Mouse (Mus musculus) cerebellum, postnatal 14 days (tissue): Measurements from ENCODE around the gene Inpp4a.
A peak's percentile ranks its signal among the peaks of the same experiment; 100 is the strongest.

Experiments used
- DNase-seq, 2 experiments: peaks; one replicate each; pipeline ENCODE4 v3.0.0; 2021; ENCODE audit warnings: mixed read lengths in 2 of 2

Inpp4a gene

GRCm38 (mm10) chr1:37419420-37419819, 119.8 kb downstream of the Inpp4a start:
- peak; percentile 59 to 87 for DNase-seq

GRCm38 (mm10) chr1:37427144-37427875, 127.6 kb downstream of the Inpp4a start:
- no peak for DNase-seq

- DNase-seq, result peak; percentile 20 to 21
Measured at GRCm38 (mm10) chr1:37428911-37429310, 129.2 kb downstream of the Inpp4a start.

DNA sequence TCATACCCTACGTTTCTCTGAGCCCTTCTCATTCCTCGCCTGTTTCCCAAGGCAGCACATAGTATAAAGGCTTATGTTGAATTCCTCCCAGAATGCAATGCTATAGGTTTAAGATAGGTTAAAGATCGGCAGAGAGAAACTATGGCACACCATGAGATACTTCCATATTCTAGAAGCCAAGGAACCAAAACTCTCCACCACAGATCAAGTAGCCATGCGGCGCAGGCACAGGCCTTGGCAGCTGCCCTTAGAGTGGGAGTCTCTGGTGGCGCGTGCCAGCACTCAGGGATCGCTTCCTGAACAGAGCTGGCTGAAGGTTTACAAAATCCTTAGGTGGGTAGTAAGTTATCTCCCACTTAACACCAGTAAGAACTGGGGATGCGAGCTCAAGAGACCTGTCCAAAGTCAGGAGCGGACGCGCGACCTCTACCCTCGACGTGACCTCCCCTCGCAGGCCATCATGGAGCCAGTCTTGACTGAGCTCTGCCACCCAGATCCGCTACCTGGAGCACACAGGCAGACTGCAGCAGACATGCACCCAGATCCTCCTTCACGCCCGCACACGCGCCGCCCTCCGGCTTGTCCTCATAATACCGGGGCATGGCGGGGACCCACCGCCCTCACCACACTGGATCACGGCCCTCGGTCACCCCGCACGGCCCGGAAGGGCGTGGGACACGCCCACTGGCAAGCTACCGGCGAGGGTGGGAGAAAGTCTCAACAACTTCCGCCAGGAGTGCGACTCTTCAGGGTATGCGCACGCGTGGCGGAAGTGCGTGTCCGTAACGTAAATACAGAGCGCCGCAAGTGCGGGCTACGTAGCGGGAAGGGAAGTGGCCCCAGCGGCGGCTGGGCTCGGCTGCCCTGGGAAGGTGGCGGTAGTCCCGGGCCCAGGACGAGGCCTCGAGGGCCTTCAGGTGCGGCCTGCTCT, 130.0 kb downstream of the Inpp4a start, which contains the start of the genes Coa5 and Unc50:
Coa5 (minus strand) TSS at position 738 of the 931 bp plus-strand sequence.
Unc50 (plus strand) TSS at position 774 of the 931 bp plus-strand sequence.
- DNase-seq, result peak; percentile 94 to 96

GRCm38 (mm10) chr1:37430297-37430840, 130.7 kb downstream of the Inpp4a start:
- no peak for DNase-seq

- DNase-seq, result no peak
Measured at GRCm38 (mm10) chr1:37436419-37436818, 136.8 kb downstream of the Inpp4a start.

- no peak for DNase-seq
Measured at GRCm38 (mm10) chr1:37442848-37443835, 143.5 kb downstream of the Inpp4a start.

DNA sequence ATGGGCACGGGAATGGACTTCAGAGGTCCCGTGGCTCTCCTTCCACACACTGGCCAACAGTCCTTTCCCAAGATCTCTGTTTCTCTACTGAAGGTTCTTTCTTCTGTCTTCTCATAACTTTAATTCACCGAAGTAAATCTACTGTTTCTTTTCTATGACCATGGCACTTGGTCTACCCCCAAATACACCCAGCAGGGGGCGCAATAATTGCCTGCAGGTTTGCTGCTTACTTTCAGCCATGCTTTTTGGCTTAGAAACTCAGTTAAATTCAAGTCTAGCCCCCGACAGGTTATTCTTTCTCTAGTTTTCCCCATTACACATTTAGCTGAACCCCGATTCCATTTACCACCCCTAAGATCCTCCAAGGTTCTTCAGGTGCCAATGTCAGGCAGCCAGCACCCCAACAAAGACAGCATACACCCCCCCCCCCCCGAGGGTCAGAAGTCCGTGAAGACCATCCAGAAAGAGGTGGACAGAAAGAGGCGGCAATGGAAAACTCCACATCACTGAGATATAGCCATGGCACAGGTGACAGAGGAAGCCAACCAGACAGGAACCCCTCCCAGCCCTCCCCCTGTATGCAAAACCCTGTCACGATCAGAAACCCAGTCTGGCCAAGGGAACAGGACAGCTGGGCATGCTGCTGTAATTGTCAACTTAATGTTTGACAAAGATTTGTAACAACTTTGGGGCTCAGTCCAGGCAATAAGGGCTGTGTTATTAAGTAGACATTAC, 148.9 kb downstream of the Inpp4a start:
- peak; percentile 71 to 81 for DNase-seq

- DNase-seq, result no peak
Measured at GRCm38 (mm10) chr1:37451270-37451669, 151.6 kb downstream of the Inpp4a start.

DNA sequence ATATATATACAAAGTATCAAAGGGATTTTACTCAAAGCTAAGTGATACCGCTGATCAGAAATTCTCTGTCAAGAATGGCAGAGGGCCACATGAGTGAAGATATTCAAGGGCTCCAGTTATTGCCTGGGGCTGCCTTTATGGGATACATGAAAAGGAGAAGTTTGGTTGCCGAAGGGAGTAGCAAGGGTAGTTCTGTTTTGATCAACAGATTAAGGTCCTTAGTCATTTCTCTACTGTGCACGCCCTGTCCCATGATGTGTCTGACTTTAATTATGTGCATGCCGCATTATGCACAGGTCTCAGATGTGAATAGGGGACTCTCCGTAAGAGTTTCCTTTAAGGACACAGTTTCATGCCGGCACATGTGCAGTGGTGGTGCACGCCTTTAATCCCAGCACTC, 157.9 kb downstream of the Inpp4a start:
- DNase-seq, result no peak
